Mouse (Mus musculus) frontal cortex, postnatal 14 days (tissue): ENCODE data around the gene Ywhaq.

Experiments
- DNase-seq, 2 experiments: peaks; one replicate each; pipeline ENCODE4 v3.0.0; 2022; ENCODE audit warnings: low spot score in 2 of 2

Ywhaq gene

GRCm38 (mm10) chr12:21417100-21418070, at the start of gene Ywhaq:
TSS of gene Ywhaq (minus strand) at chr12:21417637.
- DNase-seq, result peak; percentile 95 to 97

- no peak for DNase-seq
Measured at GRCm38 (mm10) chr12:21463448-21463891, 46.0 kb upstream of the Ywhaq start.

- DNase-seq, result no peak
Measured at GRCm38 (mm10) chr12:21462658-21463057, 45.2 kb upstream of the Ywhaq start.

GRCm38 (mm10) chr12:21459681-21460080, 42.2 kb upstream of the Ywhaq start:
- no peak for DNase-seq

- DNase-seq, result no peak
Measured at GRCm38 (mm10) chr12:21456021-21456420, 38.6 kb upstream of the Ywhaq start.

GRCm38 (mm10) chr12:21451752-21452151, 34.3 kb upstream of the Ywhaq start:
- no peak for DNase-seq

GRCm38 (mm10) chr12:21451351-21451750, 33.9 kb upstream of the Ywhaq start:
- DNase-seq, result no peak

- DNase-seq, result no peak
Measured at GRCm38 (mm10) chr12:21443783-21444182, 26.3 kb upstream of the Ywhaq start.

- DNase-seq, result no peak
Measured at GRCm38 (mm10) chr12:21441870-21442269, 24.4 kb upstream of the Ywhaq start.

GRCm38 (mm10) chr12:21439428-21439827, 22.0 kb upstream of the Ywhaq start:
- no peak for DNase-seq

GRCm38 (mm10) chr12:21438750-21439394, 21.4 kb upstream of the Ywhaq start:
- DNase-seq, result no peak

- no peak for DNase-seq
Measured at GRCm38 (mm10) chr12:21438294-21438693, 20.9 kb upstream of the Ywhaq start.

GRCm38 (mm10) chr12:21431950-21432349, 14.5 kb upstream of the Ywhaq start:
- no peak for DNase-seq

GRCm38 (mm10) chr12:21431039-21431438, 13.6 kb upstream of the Ywhaq start:
- no peak for DNase-seq

GRCm38 (mm10) chr12:21430140-21430539, 12.7 kb upstream of the Ywhaq start:
- DNase-seq, result no peak

GRCm38 (mm10) chr12:21429021-21429420, 11.6 kb upstream of the Ywhaq start:
- DNase-seq, result no peak

GRCm38 (mm10) chr12:21426065-21426940, 8.9 kb upstream of the Ywhaq start:
- no peak for DNase-seq

- no peak for DNase-seq
Measured at GRCm38 (mm10) chr12:21424683-21425082, 7.2 kb upstream of the Ywhaq start.

- DNase-seq, result peak in 1 of 2 experiments; percentile 18
Measured at GRCm38 (mm10) chr12:21418621-21419131, 1.2 kb upstream of the Ywhaq start.

GRCm38 (mm10) chr12:21418083-21418482, 646 bp upstream of the Ywhaq start:
- no peak for DNase-seq

- peak in 1 of 2 experiments; percentile 18 for DNase-seq
Measured at GRCm38 (mm10) chr12:21416506-21416905, 931 bp downstream of the Ywhaq start.

GRCm38 (mm10) chr12:21410620-21411019, 6.8 kb downstream of the Ywhaq start:
- no peak for DNase-seq
